Mouse (Mus musculus) right cerebral cortex, adult 18-20 months (tissue): ENCODE measurements around the gene E030025P04Rik.

ENCODE experiments used
- DNase-seq: peaks from one replicate; pipeline ENCODE4 v3.0.0; 2022; ENCODE audit warnings: mixed read lengths

Gene E030025P04Rik

GRCm38 (mm10) chr11:109144236-109144635 lies at the start of gene E030025P04Rik:
TSS of gene E030025P04Rik (minus strand) at chr11:109144369.
- DNase-seq = no peak

GRCm38 (mm10) chr11:109192673-109193557 lies 48.7 kb upstream of the E030025P04Rik start:
- peak; percentile 55 for DNase-seq

GRCm38 (mm10) chr11:109188235-109188634 lies 44.1 kb upstream of the E030025P04Rik start:
- DNase-seq = no peak

GRCm38 (mm10) chr11:109187631-109188184 lies 43.5 kb upstream of the E030025P04Rik start:
- DNase-seq = no peak

- no peak for DNase-seq
Observed at GRCm38 (mm10) chr11:109181118-109181517, 36.9 kb upstream of the E030025P04Rik start.

GRCm38 (mm10) chr11:109180290-109180689 lies 36.1 kb upstream of the E030025P04Rik start:
- DNase-seq = no peak

GRCm38 (mm10) chr11:109178788-109179518 lies 34.8 kb upstream of the E030025P04Rik start:
- DNase-seq = peak; percentile 54

- no peak for DNase-seq
Observed at GRCm38 (mm10) chr11:109175376-109175969, 31.3 kb upstream of the E030025P04Rik start.

GRCm38 (mm10) chr11:109172224-109172623 lies 28.1 kb upstream of the E030025P04Rik start:
- DNase-seq = no peak

GRCm38 (mm10) chr11:109170771-109171170 lies 26.6 kb upstream of the E030025P04Rik start:
- no peak for DNase-seq

GRCm38 (mm10) chr11:109157694-109158093 lies 13.5 kb upstream of the E030025P04Rik start:
- DNase-seq = no peak

- no peak for DNase-seq
Observed at GRCm38 (mm10) chr11:109144890-109145341, 747 bp upstream of the E030025P04Rik start.

GRCm38 (mm10) chr11:109126482-109126881 lies 17.7 kb downstream of the E030025P04Rik start:
- no peak for DNase-seq

- no peak for DNase-seq
Observed at GRCm38 (mm10) chr11:109125451-109125850, 18.7 kb downstream of the E030025P04Rik start.

- no peak for DNase-seq
Observed at GRCm38 (mm10) chr11:109124284-109124683, 19.9 kb downstream of the E030025P04Rik start.

- DNase-seq = no peak
Observed at GRCm38 (mm10) chr11:109109826-109110346, 34.3 kb downstream of the E030025P04Rik start.

GRCm38 (mm10) chr11:109109056-109109455 lies 35.1 kb downstream of the E030025P04Rik start:
- no peak for DNase-seq

GRCm38 (mm10) chr11:109107518-109108205 lies 36.5 kb downstream of the E030025P04Rik start:
- DNase-seq = no peak

- DNase-seq = no peak
Observed at GRCm38 (mm10) chr11:109106751-109107150, 37.4 kb downstream of the E030025P04Rik start.

- DNase-seq = no peak
Observed at GRCm38 (mm10) chr11:109106181-109106580, 38.0 kb downstream of the E030025P04Rik start.

GRCm38 (mm10) chr11:109103386-109103785 lies 40.8 kb downstream of the E030025P04Rik start:
- no peak for DNase-seq

GRCm38 (mm10) chr11:109102646-109103045 lies 41.5 kb downstream of the E030025P04Rik start:
- DNase-seq = no peak
